Mouse (Mus musculus): ENCODE data around the gene Gng2.
"Not testable (repeated sequence)": the region's sequence is repeated elsewhere in the genome, so short reads cannot be mapped to it uniquely, and the experiment has no call there.

Gng2 gene

GRCm38 (mm10) chr14:19938545-19938944, 38.9 kb downstream of the Gng2 start:
- no peak for DNase-seq (ENCODE audit: low spot score in 2 of 2)

GRCm38 (mm10) chr14:19935084-19935483, 42.3 kb downstream of the Gng2 start:
- DNase-seq (ENCODE audit: low spot score in 2 of 2): no peak

GRCm38 (mm10) chr14:19933314-19933713, 44.1 kb downstream of the Gng2 start:
- DNase-seq (ENCODE audit: low spot score in 2 of 2): no peak

GRCm38 (mm10) chr14:19927879-19928278, 49.5 kb downstream of the Gng2 start:
- no peak for DNase-seq (ENCODE audit: low spot score in 2 of 2)

- DNase-seq (ENCODE audit: low spot score in 2 of 2): no peak
These were observed 50.3 kb downstream of the Gng2 start for GRCm38 (mm10) chr14:19927156-19927555.

- no peak for DNase-seq (ENCODE audit: low spot score in 2 of 2)
These were observed 51.1 kb downstream of the Gng2 start for GRCm38 (mm10) chr14:19926312-19926711.

- no peak for DNase-seq (ENCODE audit: low spot score in 2 of 2)
These were observed 52.3 kb downstream of the Gng2 start for GRCm38 (mm10) chr14:19925157-19925556.

- no peak for DNase-seq (ENCODE audit: low spot score in 2 of 2)
These were observed 53.3 kb downstream of the Gng2 start for GRCm38 (mm10) chr14:19924086-19924485.

- no peak for DNase-seq (ENCODE audit: low spot score in 2 of 2)
These were observed 57.2 kb downstream of the Gng2 start for GRCm38 (mm10) chr14:19920254-19920691.

- no peak for DNase-seq (ENCODE audit: low spot score in 2 of 2)
These were observed 57.6 kb downstream of the Gng2 start for GRCm38 (mm10) chr14:19919789-19920188.

- DNase-seq (ENCODE audit: low spot score in 2 of 2): no peak
These were observed 59.9 kb downstream of the Gng2 start for GRCm38 (mm10) chr14:19917534-19917933.

- no peak for DNase-seq (ENCODE audit: low spot score in 2 of 2)
These were observed 61.1 kb downstream of the Gng2 start for GRCm38 (mm10) chr14:19916315-19916714.

GRCm38 (mm10) chr14:19912891-19913290, 64.5 kb downstream of the Gng2 start:
- DNase-seq (ENCODE audit: low spot score in 2 of 2): no peak

- no peak for DNase-seq (ENCODE audit: low spot score in 2 of 2)
These were observed 71.8 kb downstream of the Gng2 start for GRCm38 (mm10) chr14:19905615-19906014.

- DNase-seq (ENCODE audit: low spot score in 2 of 2): no peak
These were observed 72.6 kb downstream of the Gng2 start for GRCm38 (mm10) chr14:19904821-19905220.

- no peak for DNase-seq (ENCODE audit: low spot score in 2 of 2)
These were observed 73.4 kb downstream of the Gng2 start for GRCm38 (mm10) chr14:19904031-19904430.

- DNase-seq (ENCODE audit: low spot score in 2 of 2): no peak
These were observed 76.9 kb downstream of the Gng2 start for GRCm38 (mm10) chr14:19900492-19900891.

- no peak for DNase-seq (ENCODE audit: low spot score in 2 of 2)
These were observed 89.9 kb downstream of the Gng2 start for GRCm38 (mm10) chr14:19887569-19887968.

- not testable (repeated sequence) for DNase-seq (ENCODE audit: low spot score in 2 of 2)
These were observed 93.0 kb downstream of the Gng2 start for GRCm38 (mm10) chr14:19884431-19884830.

GRCm38 (mm10) chr14:19874201-19874807, 103.1 kb downstream of the Gng2 start:
- DNase-seq (ENCODE audit: low spot score in 2 of 2): no peak

- DNase-seq (ENCODE audit: low spot score in 2 of 2): no peak
These were observed 110.0 kb downstream of the Gng2 start for GRCm38 (mm10) chr14:19867286-19867935.

GRCm38 (mm10) chr14:19865121-19865520, 112.3 kb downstream of the Gng2 start:
- not testable (repeated sequence) for DNase-seq (ENCODE audit: low spot score in 2 of 2)

- no peak for DNase-seq (ENCODE audit: low spot score in 2 of 2)
These were observed 115.9 kb downstream of the Gng2 start for GRCm38 (mm10) chr14:19861311-19862080.
